12 mouse cellular contexts compared by ENCODE assay signal in the genomic region with DNA sequence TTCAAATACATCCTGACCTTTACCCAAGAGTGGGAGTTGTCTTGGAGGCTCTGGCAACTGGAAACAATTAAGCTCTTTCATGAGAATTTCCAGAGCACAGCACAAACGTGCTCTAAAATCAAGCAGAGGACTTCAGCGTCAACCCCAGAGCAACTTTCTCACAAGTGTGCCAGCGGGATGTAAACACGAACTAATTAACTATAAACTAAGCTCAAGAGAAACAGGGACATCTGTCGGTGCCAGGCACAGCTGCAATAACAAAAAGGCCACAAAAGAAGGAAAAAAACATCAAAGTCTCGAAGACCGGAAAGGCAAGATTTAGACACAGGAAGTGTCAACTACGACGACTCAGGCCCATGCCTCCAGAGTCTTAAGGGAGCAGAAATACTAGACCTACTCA. TPM values are rescaled to one million over a fixed set of nuclear protein-coding genes. Genes with fewer than 3 reads are reported as not detected.
DNase-seq lines count a peak whose midpoint lies in the region; ATAC-seq and TF ChIP-seq lines count a peak whose summit lies in the region.
"Had no signal": no experiment of that assay in that cellular context is flagged by ENCODE, and none has a peak within 500 bp of the region (broad histone marks: within the 10 kb centered on the region; RNA-seq: fewer than 3 reads in every experiment).

No protein-coding gene starts in this region.

- H3K9me3 ChIP-seq in heart, embryonic 10.5 days = no peaks in the 10 kb centered on the region
- no peaks in the 10 kb centered on the region for H3K9me3 ChIP-seq in midbrain, embryonic 14.5 days (ENCODE audit: control insufficient read depth, low read length)
- no peaks in the 10 kb centered on the region for H3K9me3 ChIP-seq in midbrain, embryonic 13.5 days
- no peaks in the 10 kb centered on the region for H3K9me3 ChIP-seq in stomach, postnatal 0 days (ENCODE audit: control insufficient read depth, low read length)

- H3K27ac ChIP-seq in heart, embryonic 10.5 days = 0 out of 2 replicates have a peak overlapping the region, but pooled peaks have one; percentile 59
- no peak overlapping the region for H3K27ac ChIP-seq in midbrain, embryonic 14.5 days (replicated peaks; ENCODE audit: low read depth, low read length)
- H3K27ac ChIP-seq in midbrain, embryonic 13.5 days = no peak overlapping the region
- H3K27ac ChIP-seq in stomach, postnatal 0 days (replicated peaks) = peak overlapping the region; percentile 53
- H3K27ac ChIP-seq: liver, embryonic 14.5 days had no signal

- intact Hi-C loops in heart, postnatal 10 days (cut with DNase I) = no loop called here

- H3K4me1 ChIP-seq in heart, embryonic 10.5 days = peaks cover 3% of the 10 kb centered on the region; the same call in 1 of the 2 replicates
- H3K4me1 ChIP-seq in midbrain, embryonic 14.5 days (ENCODE audit: control insufficient read depth, insufficient read depth, low read length) = no peaks in the 10 kb centered on the region
- H3K4me1 ChIP-seq in midbrain, embryonic 13.5 days (replicated peaks) = no peaks in the 10 kb centered on the region
- H3K4me1 ChIP-seq in stomach, postnatal 0 days (replicated peaks; ENCODE audit: control insufficient read depth, insufficient read depth) = no peaks in the 10 kb centered on the region

- H3K36me3 ChIP-seq in heart, embryonic 10.5 days = peaks cover 90% of the 10 kb centered on the region
- H3K36me3 ChIP-seq in midbrain, embryonic 14.5 days (ENCODE audit: control insufficient read depth, insufficient read depth, low read length) = peaks cover 76% of the 10 kb centered on the region
- peaks cover 78% of the 10 kb centered on the region for H3K36me3 ChIP-seq in midbrain, embryonic 13.5 days
- peaks cover 25% of the 10 kb centered on the region for H3K36me3 ChIP-seq in stomach, postnatal 0 days (ENCODE audit: control insufficient read depth, insufficient read depth, low read length)

- H3K9ac ChIP-seq in midbrain, embryonic 14.5 days (replicated peaks; ENCODE audit: low read length) = no peak overlapping the region
- H3K9ac ChIP-seq in midbrain, embryonic 13.5 days (replicated peaks) = no peak overlapping the region
- H3K9ac ChIP-seq in stomach, postnatal 0 days (ENCODE audit: low read length) = no peak overlapping the region
- H3K9ac ChIP-seq: liver, embryonic 14.5 days had no signal

- no peaks in the 10 kb centered on the region for H3K27me3 ChIP-seq in heart, embryonic 10.5 days (ENCODE audit: insufficient read depth, poor library complexity, severe bottlenecking)
- no peaks in the 10 kb centered on the region for H3K27me3 ChIP-seq in midbrain, embryonic 14.5 days (ENCODE audit: control insufficient read depth, insufficient read depth, low read length)
- H3K27me3 ChIP-seq in midbrain, embryonic 13.5 days = no peaks in the 10 kb centered on the region
- no peaks in the 10 kb centered on the region for H3K27me3 ChIP-seq in stomach, postnatal 0 days (ENCODE audit: control insufficient read depth, insufficient read depth, low read length)

- no peak for TF ChIP-seq CTCF in stomach, postnatal 0 days (IDR thresholded peaks at IDR 0.05; ENCODE audit: low read depth)

- WGBS in heart, embryonic 10.5 days = 50% methylated on average over 9 of the region's 9 CpGs
- 75% methylated on average over 9 of the region's 9 CpGs for WGBS in midbrain, embryonic 14.5 days
- 59% methylated on average over 9 of the region's 9 CpGs for WGBS in midbrain, embryonic 13.5 days
- 30% methylated on average over 9 of the region's 9 CpGs for WGBS in stomach, postnatal 0 days

- no peak overlapping the region for H3K4me2 ChIP-seq in midbrain, embryonic 14.5 days (ENCODE audit: low read length)
- no peak overlapping the region for H3K4me2 ChIP-seq in midbrain, embryonic 13.5 days (replicated peaks)
- no peak overlapping the region for H3K4me2 ChIP-seq in stomach, postnatal 0 days (replicated peaks; ENCODE audit: low read depth)

- ATAC-seq in midbrain, embryonic 14.5 days (ENCODE audit: low FRiP score, low TSS enrichment) = no peak
- ATAC-seq in midbrain, embryonic 13.5 days = no peak
- no peak; the same call in 1 of the 2 replicates for ATAC-seq in stomach, postnatal 0 days (ENCODE audit: low FRiP score, low TSS enrichment)
- ATAC-seq in inflammation-experienced regulatory T-cells, adult 6 months = no peak

- DNase-seq in heart, embryonic 10.5 days (ENCODE audit: low spot score) = no peak
- no peak for DNase-seq in heart, postnatal 10 days
- peak; percentile 10 for DNase-seq in midbrain, embryonic 14.5 days
- DNase-seq in induced T-regulatory cell, adult 2 months (ENCODE audit: low read depth) = peak; percentile 21
- no peak for DNase-seq in stomach, postnatal 0 days (ENCODE audit: low spot score)
- no peak for DNase-seq in right cerebral cortex, postnatal 4 days
- DNase-seq: spleen, adult 18-20 months had no signal

- TF ChIP-seq EP300 in stomach, postnatal 0 days (optimal IDR thresholded peaks at IDR 0.05) = no peak

- H3K4me3 ChIP-seq in heart, embryonic 10.5 days = no peak overlapping the region
- no peak overlapping the region for H3K4me3 ChIP-seq in midbrain, embryonic 14.5 days (replicated peaks; ENCODE audit: low read depth, low read length)
- H3K4me3 ChIP-seq in midbrain, embryonic 13.5 days (replicated peaks) = no peak overlapping the region
- H3K4me3 ChIP-seq in stomach, postnatal 0 days (ENCODE audit: low read depth, low read length) = no peak overlapping the region

RNA-seq across cellular contexts. Expression of a gene that starts 23.2 kb away (rescaled TPM):
- polyA plus RNA-seq in heart, embryonic 10.5 days (2016; fragmentation: Nextera tagmentation; extraction: Ambion mirVana) = 83.7 and 89.5 TPM in 2 replicates
- 100 to 1,000 TPM; 188 to 189 TPM for total RNA-seq in heart, postnatal 10 days (2021)
- 84.3 and 102 TPM in 2 replicates for polyA plus RNA-seq in midbrain, embryonic 14.5 days (2014; fragmentation: Nextera tagmentation; extraction: Ambion mirVana)
- 80.8 and 81.4 TPM in 2 replicates for polyA plus RNA-seq in midbrain, embryonic 13.5 days (2015; fragmentation: Nextera tagmentation; extraction: Ambion mirVana)
- polyA plus RNA-seq in stomach, postnatal 0 days (2015; fragmentation: Nextera tagmentation; extraction: Ambion mirVana) = 42.2 and 54.1 TPM in 2 replicates
- polyA plus RNA-seq in inflammation-experienced regulatory T-cells, adult 6 months (2017; shearing (Covaris generic)) = 100 to 1,000 TPM in 1 of 3 experiments, 10 to 100 TPM in 2; 90.9 to 102 (median 95.5) TPM

RNA-seq across cellular contexts. Expression of a gene that starts 50.3 kb away (rescaled TPM):
- not detected in 2 replicates for polyA plus RNA-seq in heart, embryonic 10.5 days (2016; fragmentation: Nextera tagmentation; extraction: Ambion mirVana)
- not detected for total RNA-seq in heart, postnatal 10 days (2021)
- polyA plus RNA-seq in midbrain, embryonic 14.5 days (2014; fragmentation: Nextera tagmentation; extraction: Ambion mirVana) = not detected in 2 replicates
- polyA plus RNA-seq in midbrain, embryonic 13.5 days (2015; fragmentation: Nextera tagmentation; extraction: Ambion mirVana) = not detected in 2 replicates
- polyA plus RNA-seq in stomach, postnatal 0 days (2015; fragmentation: Nextera tagmentation; extraction: Ambion mirVana) = 14.2 and 14.4 TPM in 2 replicates
- not detected for polyA plus RNA-seq in inflammation-experienced regulatory T-cells, adult 6 months (2017; shearing (Covaris generic))
- total RNA-seq: hematopoietic stem cell, adult 5-6 weeks had no signal
- polyA plus RNA-seq: neural tube, embryonic 11.5 days had no signal

Comparison
In these comparisons a context has a peak if more than half of its experiments do, and no peak if none do; other contexts are left out.
1. DNase-seq: peak in midbrain, embryonic 14.5 days (single experiment) and induced T-regulatory cell, adult 2 months (single experiment); none in heart, embryonic 10.5 days (single experiment), heart, postnatal 10 days (0 of 2), stomach, postnatal 0 days (single experiment) and right cerebral cortex, postnatal 4 days (single experiment).
2. H3K27ac ChIP-seq: peak in heart, embryonic 10.5 days (single experiment) and stomach, postnatal 0 days (single experiment); none in midbrain, embryonic 14.5 days (single experiment) and midbrain, embryonic 13.5 days (single experiment).
3. RNA of a gene that starts 50.3 kb away (polyA plus RNA-seq): 14.2 to 14.4 TPM in stomach, postnatal 0 days; not detected in inflammation-experienced regulatory T-cells, adult 6 months, not detected in heart, embryonic 10.5 days, not detected in midbrain, embryonic 14.5 days and not detected in midbrain, embryonic 13.5 days; every median in the first group is over 10 times any median in the second.